Mouse (Mus musculus) midbrain, embryonic 12.5 days (tissue): ENCODE results near the gene Mpv17l. TPM values are rescaled to one million over a fixed set of nuclear protein-coding genes. Genes with fewer than 3 reads are reported as not detected.
A peak's percentile ranks its signal among the peaks of the same experiment; 100 is the strongest.
"Not testable (repeated sequence)": the region's sequence is repeated elsewhere in the genome, so short reads cannot be mapped to it uniquely, and the experiment has no call there.

Experiments
- ATAC-seq: fragments of 200-750 bp; cut with Nextera tagmentation; 2 replicates; pipeline ENCODE4 v1.8.0; 2017; ENCODE audit warnings: low read depth, moderate TSS enrichment, moderate library complexity; ENCODE audit not compliant: low FRiP score
- H3K27ac ChIP-seq: fragments of 300-500 bp; sonication (generic); replicated peaks from 2 replicates; pipeline ENCODE4 v1.5.1; 2016; ENCODE audit warnings: mild to moderate bottlenecking
- H3K27me3 ChIP-seq: fragments of 300-500 bp; sonication (generic); 2 replicates; pipeline ENCODE4 v1.6.1; 2016; ENCODE audit warnings: mild to moderate bottlenecking
- H3K36me3 ChIP-seq: fragments of 300-500 bp; sonication (generic); 2 replicates; pipeline ENCODE4 v1.6.1; 2016
- H3K4me1 ChIP-seq: fragments of 300-500 bp; sonication (generic); 2 replicates; pipeline ENCODE4 v1.6.1; 2016
- H3K4me2 ChIP-seq: fragments of 300-500 bp; sonication (generic); replicated peaks from 2 replicates; pipeline ENCODE4 v1.6.1; 2016; ENCODE audit warnings: mild to moderate bottlenecking, moderate library complexity
- H3K4me3 ChIP-seq: fragments of 300-500 bp; sonication (generic); 2 replicates; pipeline ENCODE4 v1.5.1; 2016; ENCODE audit warnings: mild to moderate bottlenecking
- H3K9ac ChIP-seq: fragments of 300-500 bp; sonication (generic); replicated peaks from 2 replicates; pipeline ENCODE4 v1.6.1; 2016; ENCODE audit warnings: mild to moderate bottlenecking, moderate library complexity
- H3K9me3 ChIP-seq: fragments of 300-500 bp; sonication (generic); 2 replicates; pipeline ENCODE4 v1.6.1; 2016; ENCODE audit warnings: mild to moderate bottlenecking
- WGBS: fragments of 180-500 bp; shearing (Covaris S2); methylation state at CpG from one replicate; pipeline ENCODE4 v1.1.7; 2016; 5-methylcytosine and 5-hydroxymethylcytosine counted together
- polyA plus RNA-seq: library from polyadenylated mRNA; unstranded; fragments of >200 nt; fragmentation: Nextera tagmentation; extraction: Ambion mirVana; gene quantifications from 2 replicates; pipeline ENCODE4 v1.2.1, GENCODE M21; 2016

Gene Mpv17l
- polyA plus RNA-seq, 1 experiment from 2014 or later, result 4.2 TPM

DNA sequence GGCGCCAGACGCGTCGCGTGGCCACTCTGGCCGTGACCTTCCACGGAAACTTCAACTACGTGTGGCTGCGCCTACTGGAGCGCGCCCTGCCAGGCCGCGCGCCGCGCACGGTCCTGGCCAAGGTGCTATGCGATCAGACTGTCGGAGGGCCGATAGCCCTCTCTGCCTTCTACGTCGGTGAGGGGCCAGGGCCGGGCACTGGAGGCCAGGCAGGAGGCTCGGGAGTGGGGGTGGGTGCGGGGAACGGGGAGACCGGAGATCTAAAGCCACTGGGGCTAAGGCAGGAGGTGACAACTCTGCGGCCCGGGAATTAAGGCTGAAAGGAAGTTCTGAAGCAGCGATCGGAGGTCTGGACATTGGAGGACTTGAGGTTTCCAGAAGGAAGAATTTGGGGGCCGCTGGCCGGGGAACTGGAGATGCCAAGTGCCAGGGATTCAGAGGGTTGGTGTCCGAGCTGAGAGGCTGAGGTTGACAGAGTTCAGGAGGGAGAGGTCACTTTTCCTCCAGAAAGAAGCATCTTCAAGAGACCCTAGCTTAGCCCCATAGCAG lies 38.0 kb downstream of the Mpv17l start:
- WGBS, result 3% methylated on average over 32 of the region's 34 CpGs
- peaks cover 24% of the 10 kb centered on the region for H3K27me3 ChIP-seq
- peaks cover 12% of the 10 kb centered on the region for H3K4me1 ChIP-seq
- H3K4me2 ChIP-seq, result peak overlapping the region; percentile 99
- H3K9ac ChIP-seq, result peak overlapping the region; percentile 69
- no peaks in the 10 kb centered on the region for H3K36me3 ChIP-seq
- peak overlapping the region; percentile 65 for H3K4me3 ChIP-seq
- H3K9me3 ChIP-seq, result no peaks in the 10 kb centered on the region
- ATAC-seq, result peak; percentile 81
- H3K27ac ChIP-seq, result no peak overlapping the region

GRCm38 (mm10) chr16:13944178-13944577 lies 41.2 kb downstream of the Mpv17l start:
- no peak overlapping the region for H3K27ac ChIP-seq
- no peaks in the 10 kb centered on the region for H3K36me3 ChIP-seq
- peaks cover 23% of the 10 kb centered on the region for H3K27me3 ChIP-seq
- H3K9me3 ChIP-seq, result no peaks in the 10 kb centered on the region
- peaks cover 12% of the 10 kb centered on the region for H3K4me1 ChIP-seq
- H3K9ac ChIP-seq, result no peak overlapping the region
- no peak overlapping the region for H3K4me3 ChIP-seq
- no peak overlapping the region for H3K4me2 ChIP-seq
- no peak for ATAC-seq
- WGBS, result 76% methylated on average over 4 of the region's 4 CpGs

- WGBS, result 88% methylated on average over 5 of the region's 5 CpGs
- ATAC-seq, result no peak
- Histone ChIP-seq H3K9me3 (no peaks in the 10 kb centered on the region), H3K4me3 (no peak overlapping the region), H3K36me3 (no peaks in the 10 kb centered on the region), H3K27me3 (peaks cover 22% of the 10 kb centered on the region), H3K27ac (no peak overlapping the region), H3K4me2 (no peak overlapping the region), H3K9ac (no peak overlapping the region), H3K4me1 (peaks cover 12% of the 10 kb centered on the region)
These were observed 41.8 kb downstream of the Mpv17l start for GRCm38 (mm10) chr16:13944752-13945151.

DNA sequence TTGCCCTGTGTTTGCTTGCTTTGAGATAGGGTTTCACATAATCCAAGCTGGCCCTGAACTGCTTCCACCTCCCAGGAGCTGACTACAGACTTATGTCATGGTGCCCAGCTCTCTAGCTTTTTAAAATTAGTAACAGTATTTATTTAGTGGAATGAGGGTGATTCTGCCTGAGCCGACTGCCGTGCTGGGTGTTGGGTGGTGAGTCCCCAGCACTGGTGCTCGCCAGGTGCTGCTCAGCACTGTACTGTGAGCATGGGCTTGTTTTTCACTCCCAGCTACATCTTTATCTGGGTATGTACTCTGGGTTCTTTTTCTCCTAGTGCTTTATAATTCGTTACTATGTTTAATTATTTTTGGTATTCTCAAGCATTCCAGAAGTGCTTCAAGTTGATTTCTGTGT lies 42.2 kb downstream of the Mpv17l start:
- 78% methylated on average over 4 of the region's 4 CpGs for WGBS
- Histone ChIP-seq H3K9me3 (no peaks in the 10 kb centered on the region), H3K4me3 (no peak overlapping the region), H3K36me3 (no peaks in the 10 kb centered on the region), H3K27me3 (peaks cover 22% of the 10 kb centered on the region), H3K9ac (no peak overlapping the region), H3K27ac (no peak overlapping the region), H3K4me1 (peaks cover 11% of the 10 kb centered on the region), H3K4me2 (no peak overlapping the region)
- ATAC-seq, result no peak

DNA sequence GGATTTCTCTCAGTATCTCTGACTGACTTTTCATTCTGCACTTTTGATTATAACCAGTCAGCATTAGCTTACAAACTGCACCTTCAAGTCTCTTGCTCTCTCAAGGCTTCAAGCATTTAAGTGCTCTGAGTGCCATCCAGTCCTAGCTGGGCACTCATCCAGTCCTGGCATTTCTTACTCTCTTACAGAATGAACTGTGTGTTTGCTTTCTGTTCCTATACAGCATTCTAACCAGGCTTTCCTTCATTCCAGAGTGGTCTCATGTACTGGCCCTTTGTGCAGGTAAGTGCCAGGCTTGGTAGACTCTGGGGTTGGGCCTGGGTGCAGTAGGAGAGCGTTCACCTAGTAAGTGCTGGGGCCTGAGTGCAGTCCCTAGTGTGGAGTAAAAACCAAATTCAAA lies 43.3 kb downstream of the Mpv17l start:
- H3K9ac ChIP-seq, result no peak overlapping the region
- peaks cover 2% of the 10 kb centered on the region for H3K4me1 ChIP-seq
- H3K36me3 ChIP-seq, result no peaks in the 10 kb centered on the region
- no peak overlapping the region for H3K27ac ChIP-seq
- H3K4me2 ChIP-seq, result no peak overlapping the region
- 84% methylated on average over 1 of the region's 1 CpGs for WGBS
- H3K27me3 ChIP-seq, result peaks cover 13% of the 10 kb centered on the region
- no peak for ATAC-seq
- no peak overlapping the region for H3K4me3 ChIP-seq
- no peaks in the 10 kb centered on the region for H3K9me3 ChIP-seq

- no peaks in the 10 kb centered on the region for H3K36me3 ChIP-seq
- WGBS, result 75% methylated on average over 3 of the region's 3 CpGs
- no peak for ATAC-seq
- no peak overlapping the region for H3K9ac ChIP-seq
- H3K4me3 ChIP-seq, result no peak overlapping the region
- no peaks in the 10 kb centered on the region for H3K27me3 ChIP-seq
- no peak overlapping the region for H3K27ac ChIP-seq
- H3K4me2 ChIP-seq, result no peak overlapping the region
- no peaks in the 10 kb centered on the region for H3K9me3 ChIP-seq
- no peaks in the 10 kb centered on the region for H3K4me1 ChIP-seq
These were observed 48.3 kb downstream of the Mpv17l start for GRCm38 (mm10) chr16:13951245-13951644.

DNA sequence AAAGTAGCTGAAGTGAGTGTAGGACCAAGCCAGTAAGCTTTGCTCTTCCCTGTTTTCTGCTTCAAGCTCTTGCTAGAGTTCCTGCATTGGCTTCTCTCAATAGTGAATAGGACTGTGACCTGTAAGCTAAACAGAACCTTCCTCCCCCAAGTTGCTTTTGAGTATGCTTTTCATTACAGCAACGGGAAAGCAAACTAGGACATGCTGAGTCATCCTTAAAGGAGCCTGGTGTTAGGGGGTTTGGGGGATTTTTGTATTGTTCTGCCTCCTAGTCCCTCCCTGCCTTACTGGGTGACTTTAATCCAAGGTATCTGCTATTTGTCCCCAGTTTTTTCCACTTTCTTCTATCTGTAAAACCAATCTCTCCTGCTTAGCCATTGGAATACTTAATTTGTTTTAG lies 59.1 kb downstream of the Mpv17l start:
- no peak overlapping the region for H3K4me3 ChIP-seq
- H3K4me1 ChIP-seq, result no peaks in the 10 kb centered on the region
- no peak for ATAC-seq
- H3K4me2 ChIP-seq, result no peak overlapping the region
- H3K27ac ChIP-seq, result no peak overlapping the region
- no peak overlapping the region for H3K9ac ChIP-seq
- 28% methylated on average over 1 of the region's 1 CpGs for WGBS
- no peaks in the 10 kb centered on the region for H3K36me3 ChIP-seq
- H3K27me3 ChIP-seq, result no peaks in the 10 kb centered on the region
- H3K9me3 ChIP-seq, result no peaks in the 10 kb centered on the region

- WGBS, result 96% methylated on average over 1 of the region's 1 CpGs
- Histone ChIP-seq H3K4me1 (no peaks in the 10 kb centered on the region), H3K9me3 (no peaks in the 10 kb centered on the region), H3K27me3 (no peaks in the 10 kb centered on the region), H3K4me3 (no peak overlapping the region), H3K27ac (no peak overlapping the region), H3K9ac (no peak overlapping the region), H3K4me2 (no peak overlapping the region), H3K36me3 (no peaks in the 10 kb centered on the region)
- ATAC-seq, result no peak
These were observed 66.1 kb downstream of the Mpv17l start for GRCm38 (mm10) chr16:13969096-13969495.

DNA sequence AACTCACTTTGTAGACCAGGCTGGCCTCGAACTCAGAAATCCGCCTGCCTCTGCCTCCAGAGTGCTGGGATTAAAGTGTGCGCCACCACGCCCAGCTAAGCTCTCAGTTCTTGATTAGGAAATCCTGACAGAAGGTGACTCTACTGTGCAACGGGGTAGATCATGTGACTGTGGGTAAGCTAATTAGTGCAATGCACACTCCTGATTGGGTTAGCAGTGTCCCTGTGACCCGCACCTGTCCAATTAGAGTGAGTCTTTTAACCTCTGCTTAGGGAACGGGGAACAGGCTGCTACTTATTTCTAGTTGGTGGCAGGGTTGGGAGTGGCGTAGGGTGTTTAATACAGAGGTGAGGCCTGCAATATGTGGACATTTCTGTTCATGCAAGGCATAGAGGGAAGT lies 69.1 kb downstream of the Mpv17l start:
- H3K4me2 ChIP-seq, result no peak overlapping the region
- H3K9me3 ChIP-seq, result no peaks in the 10 kb centered on the region
- no peak for ATAC-seq
- H3K9ac ChIP-seq, result no peak overlapping the region
- H3K36me3 ChIP-seq, result no peaks in the 10 kb centered on the region
- H3K4me3 ChIP-seq, result no peak overlapping the region
- H3K27me3 ChIP-seq, result no peaks in the 10 kb centered on the region
- WGBS, result 95% methylated on average over 8 of the region's 8 CpGs
- H3K27ac ChIP-seq, result no peak overlapping the region
- H3K4me1 ChIP-seq, result no peaks in the 10 kb centered on the region

- H3K27me3 ChIP-seq, H3K9ac ChIP-seq, H3K27ac ChIP-seq, ATAC-seq, H3K36me3 ChIP-seq, H3K4me3 ChIP-seq, H3K4me2 ChIP-seq, H3K4me1 ChIP-seq, H3K9me3 ChIP-seq: not testable (repeated sequence)
- WGBS, result 80% methylated on average over 4 of the region's 4 CpGs
These were observed 73.5 kb downstream of the Mpv17l start for GRCm38 (mm10) chr16:13976358-13976896.

GRCm38 (mm10) chr16:13977026-13977425 lies 74.1 kb downstream of the Mpv17l start:
- H3K9me3 ChIP-seq, H3K27me3 ChIP-seq, H3K36me3 ChIP-seq, H3K9ac ChIP-seq, H3K27ac ChIP-seq, H3K4me3 ChIP-seq, ATAC-seq, H3K4me1 ChIP-seq, H3K4me2 ChIP-seq: not testable (repeated sequence)
- WGBS, result 61% methylated on average over 1 of the region's 1 CpGs

- not testable (repeated sequence) for H3K27ac ChIP-seq, H3K27me3 ChIP-seq, H3K4me1 ChIP-seq, H3K4me2 ChIP-seq, H3K4me3 ChIP-seq, H3K9ac ChIP-seq, H3K36me3 ChIP-seq, H3K9me3 ChIP-seq, ATAC-seq
- WGBS, result 66% methylated on average over 3 of the region's 3 CpGs
These were observed 78.8 kb downstream of the Mpv17l start for GRCm38 (mm10) chr16:13981726-13982125.

DNA sequence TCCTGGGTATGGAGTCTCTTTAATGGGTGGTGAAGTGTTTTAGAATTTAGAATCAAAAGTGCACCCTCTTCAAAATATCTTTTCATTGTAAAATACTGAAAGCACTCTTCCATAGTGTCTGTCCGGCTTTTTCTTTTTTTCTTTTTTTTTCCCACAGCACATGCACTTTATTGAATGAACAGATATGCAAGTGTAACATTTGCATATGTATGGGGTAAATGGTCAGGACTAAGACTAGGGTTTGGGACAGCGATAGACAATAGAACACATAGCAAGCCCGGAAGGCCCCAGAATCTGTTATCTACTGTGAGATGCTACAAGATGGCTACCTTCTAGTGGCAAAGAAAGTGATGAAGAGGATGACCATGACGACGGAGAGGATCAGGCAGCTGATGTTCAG lies 80.2 kb downstream of the Mpv17l start:
- Histone ChIP-seq H3K9me3 (no peaks in the 10 kb centered on the region), H3K4me2 (no peak overlapping the region), H3K36me3 (no peaks in the 10 kb centered on the region), H3K9ac (no peak overlapping the region), H3K4me3 (no peak overlapping the region), H3K27ac (no peak overlapping the region), H3K4me1 (peaks cover 7% of the 10 kb centered on the region), H3K27me3 (no peaks in the 10 kb centered on the region)
- no peak for ATAC-seq
- WGBS, result 86% methylated on average over 5 of the region's 5 CpGs
